Mouse (Mus musculus): ENCODE results near the gene Ppm1m. TPM values are rescaled to one million over a fixed set of nuclear protein-coding genes. Genes with fewer than 3 reads are reported as not detected.

The Ppm1m gene
- total RNA-seq, 2 experiments from 2014 or later, result 19.4 to 21.8 TPM

- H3K27ac ChIP-seq, result peak overlapping the region; percentile 83
These were observed 12.4 kb upstream of the Ppm1m start for GRCm38 (mm10) chr9:106211680-106212593.

GRCm38 (mm10) chr9:106210853-106211609 is 11.5 kb upstream of the Ppm1m start:
- Histone ChIP-seq H3K27ac (peak overlapping the region; percentile 83), H3K4me3 (no peak overlapping the region; the same call in 1 of the 2 replicates)
- no peak for DNase-seq (ENCODE audit: low spot score in 2 of 2)
- TF ChIP-seq CTCF (conservative IDR thresholded peaks at IDR 0.05), result no peak

More at GRCm38 (mm10) chr9:106211680-106212593, 12.4 kb upstream of the Ppm1m start:
- peak; percentile 80 to 85 for DNase-seq (ENCODE audit: low spot score in 2 of 2)
- TF ChIP-seq CTCF (conservative IDR thresholded peaks at IDR 0.05), result peak; percentile 100
- peak overlapping the region; percentile 37 for H3K4me3 ChIP-seq

GRCm38 (mm10) chr9:106209954-106210353 is 10.4 kb upstream of the Ppm1m start:
- Histone ChIP-seq H3K27ac (peak overlapping the region; percentile 53; the same call in 1 of the 2 replicates), H3K4me3 (no peak overlapping the region)
- TF ChIP-seq CTCF (conservative IDR thresholded peaks at IDR 0.05), result no peak
- DNase-seq (ENCODE audit: low spot score in 2 of 2), result no peak

- no peak for DNase-seq (ENCODE audit: low spot score in 2 of 2)
- TF ChIP-seq CTCF (conservative IDR thresholded peaks at IDR 0.05), result no peak
- Histone ChIP-seq H3K27ac (no peak overlapping the region), H3K4me3 (no peak overlapping the region)
These were observed 8.6 kb upstream of the Ppm1m start for GRCm38 (mm10) chr9:106208181-106208580.

GRCm38 (mm10) chr9:106206515-106206914 is 7.0 kb upstream of the Ppm1m start:
- no peak for TF ChIP-seq CTCF (conservative IDR thresholded peaks at IDR 0.05)
- H3K27ac ChIP-seq, result peak overlapping the region; percentile 51; the same call in 1 of the 2 replicates
- no peak overlapping the region for H3K4me3 ChIP-seq
- no peak for DNase-seq (ENCODE audit: low spot score in 2 of 2)

GRCm38 (mm10) chr9:106205713-106206290 is 6.3 kb upstream of the Ppm1m start:
- DNase-seq (ENCODE audit: low spot score in 2 of 2), result no peak
- peak overlapping the region; percentile 51; the same call in 1 of the 2 replicates for H3K27ac ChIP-seq
- TF ChIP-seq CTCF (conservative IDR thresholded peaks at IDR 0.05), result no peak
- no peak overlapping the region; the same call in 1 of the 2 replicates for H3K4me3 ChIP-seq

GRCm38 (mm10) chr9:106203990-106204851 is 4.7 kb upstream of the Ppm1m start:
- Histone ChIP-seq H3K27ac (peak overlapping the region; percentile 98), H3K4me3 (peak overlapping the region; percentile 90)
- no peak for TF ChIP-seq CTCF (conservative IDR thresholded peaks at IDR 0.05)
- no peak for DNase-seq (ENCODE audit: low spot score in 2 of 2)

GRCm38 (mm10) chr9:106202819-106203636 is 3.5 kb upstream of the Ppm1m start, which contains the start of gene Twf2:
TSS of gene Twf2 (plus strand) at chr9:106203108.
- peak; percentile 84 to 89 for DNase-seq (ENCODE audit: low spot score in 2 of 2)
- Histone ChIP-seq H3K27ac (peak within 1 kb of the TSS; percentile 98), H3K4me3 (peak within 1 kb of the TSS; percentile 90)
- no peak for TF ChIP-seq CTCF (conservative IDR thresholded peaks at IDR 0.05)

- Histone ChIP-seq H3K4me3 (peak overlapping the region; percentile 90; the same call in 1 of the 2 replicates), H3K27ac (no peak overlapping the region)
- DNase-seq (ENCODE audit: low spot score in 2 of 2), result no peak
- TF ChIP-seq CTCF (conservative IDR thresholded peaks at IDR 0.05), result no peak
These were observed 2.3 kb upstream of the Ppm1m start for GRCm38 (mm10) chr9:106201895-106202294.

GRCm38 (mm10) chr9:106198962-106199458 is 536 bp downstream of the Ppm1m start:
- H3K27ac ChIP-seq, result peak overlapping the region; percentile 83

GRCm38 (mm10) chr9:106197732-106198131 is 1.8 kb downstream of the Ppm1m start:
- no peak overlapping the region for H3K27ac ChIP-seq
- no peak for DNase-seq (ENCODE audit: low spot score in 2 of 2)
- H3K4me3 ChIP-seq, result no peak overlapping the region
- TF ChIP-seq CTCF (conservative IDR thresholded peaks at IDR 0.05), result no peak

More at GRCm38 (mm10) chr9:106198962-106199458, 536 bp downstream of the Ppm1m start:
- no peak for DNase-seq (ENCODE audit: low spot score in 2 of 2)
- H3K4me3 ChIP-seq, result peak overlapping the region; percentile 55
- no peak for TF ChIP-seq CTCF (conservative IDR thresholded peaks at IDR 0.05)

Measured in layer of hippocampus, adult 2 months (tissue).